Mouse (Mus musculus) ZHBTc4 (cell line): ENCODE measurements around the gene Cx3cr1.

ENCODE experiments used
- DNase-seq: peaks from one replicate; pipeline ENCODE4 v3.0.0-alpha.2; 2011; ENCODE audit warnings: low read depth, low spot score

Cx3cr1 gene

GRCm38 (mm10) chr9:119976704-119977556, 92.7 kb downstream of the Cx3cr1 start:
- DNase-seq = peak; percentile 64

GRCm38 (mm10) chr9:119975286-119975685, 94.4 kb downstream of the Cx3cr1 start:
- no peak for DNase-seq

DNA sequence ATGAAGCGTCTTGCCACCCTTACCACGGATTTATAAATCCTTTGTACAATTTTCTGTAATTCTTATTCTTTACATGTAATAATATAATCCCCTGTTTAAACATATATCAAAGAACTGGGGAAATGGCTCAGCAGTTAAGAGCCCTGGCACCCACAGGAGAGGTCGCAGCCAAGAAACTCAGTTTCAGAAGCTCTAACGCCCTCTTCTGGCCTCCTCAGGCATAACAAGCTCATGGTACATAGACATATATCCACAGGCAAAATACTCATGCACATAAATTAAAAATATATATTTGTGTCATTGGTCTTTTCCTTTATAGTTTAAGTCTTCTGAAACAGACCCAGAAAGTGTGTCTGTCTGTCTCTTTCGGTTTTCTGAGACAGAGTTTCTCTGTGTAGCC, 95.1 kb downstream of the Cx3cr1 start:
- peak; percentile 76 for DNase-seq

- peak; percentile 94 for DNase-seq
Measured at GRCm38 (mm10) chr9:119973869-119974520, 95.7 kb downstream of the Cx3cr1 start.

GRCm38 (mm10) chr9:119973281-119973680, 96.4 kb downstream of the Cx3cr1 start:
- DNase-seq = no peak

- DNase-seq = no peak
Measured at GRCm38 (mm10) chr9:119972582-119972981, 97.1 kb downstream of the Cx3cr1 start.

DNA sequence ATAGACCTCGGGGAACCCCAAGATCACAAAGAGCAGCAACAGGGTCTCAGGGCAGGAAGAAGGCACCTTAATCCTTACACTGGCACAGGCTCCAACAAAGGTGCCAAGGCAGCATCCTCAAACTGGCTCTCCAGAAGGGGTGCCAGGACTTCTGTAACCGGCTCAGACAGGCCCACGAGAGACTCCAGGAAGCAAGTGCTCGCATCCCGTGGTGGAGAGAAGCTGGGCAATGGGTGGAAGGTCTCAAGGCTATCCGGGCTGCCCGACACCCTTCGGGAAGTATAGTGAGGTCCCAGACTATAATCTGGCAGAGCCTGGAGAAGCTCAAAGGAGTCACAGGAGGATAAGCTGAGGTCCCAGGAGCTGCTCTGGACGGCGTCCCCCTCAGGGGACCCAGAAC, 97.5 kb downstream of the Cx3cr1 start:
- DNase-seq = no peak

- no peak for DNase-seq
Measured at GRCm38 (mm10) chr9:119970763-119971656, 98.7 kb downstream of the Cx3cr1 start.

DNA sequence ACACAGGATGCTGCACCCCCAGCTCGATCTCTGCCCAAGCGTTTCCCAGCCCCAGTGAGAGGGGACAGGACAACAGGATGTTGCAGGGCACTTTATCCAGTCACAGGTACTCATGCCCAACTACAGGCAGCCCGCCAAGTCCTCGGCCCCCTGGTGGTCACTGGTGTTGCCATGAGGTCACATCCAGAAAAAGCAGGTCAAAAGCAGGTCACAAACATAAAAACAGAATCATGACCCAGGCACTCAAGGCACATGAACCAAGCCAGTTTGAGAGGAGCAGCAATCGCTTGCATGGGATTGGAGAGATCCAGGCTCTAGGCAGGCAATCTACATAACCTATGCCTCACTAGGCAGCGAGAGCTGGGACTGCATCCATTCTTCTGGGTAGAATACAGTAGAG, 99.5 kb downstream of the Cx3cr1 start:
- peak; percentile 73 for DNase-seq

GRCm38 (mm10) chr9:119969811-119970210, 99.9 kb downstream of the Cx3cr1 start:
- no peak for DNase-seq

- DNase-seq = no peak
Measured at GRCm38 (mm10) chr9:119966221-119966910, 103.3 kb downstream of the Cx3cr1 start.

GRCm38 (mm10) chr9:119965186-119965585, 104.5 kb downstream of the Cx3cr1 start:
- DNase-seq = no peak

DNA sequence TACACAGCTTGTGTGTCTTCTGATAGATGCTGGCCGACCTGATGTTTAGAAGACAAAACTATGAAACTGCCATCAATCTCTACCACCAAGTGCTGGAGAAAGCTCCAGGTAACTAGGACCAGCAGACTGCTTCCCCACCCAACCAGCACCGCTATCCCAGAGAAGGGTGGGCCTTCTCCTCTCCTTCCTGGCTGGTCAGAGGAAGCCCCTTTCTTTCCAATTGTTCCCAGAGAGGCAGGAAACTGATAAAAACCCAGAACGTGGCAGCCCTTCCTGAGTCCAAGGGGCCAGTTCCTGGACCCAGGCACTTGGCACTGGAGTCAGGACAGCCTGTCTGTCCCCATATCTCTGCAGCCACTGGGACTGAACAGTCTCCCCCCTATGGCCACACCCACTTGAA, 105.5 kb downstream of the Cx3cr1 start:
- DNase-seq = no peak

DNA sequence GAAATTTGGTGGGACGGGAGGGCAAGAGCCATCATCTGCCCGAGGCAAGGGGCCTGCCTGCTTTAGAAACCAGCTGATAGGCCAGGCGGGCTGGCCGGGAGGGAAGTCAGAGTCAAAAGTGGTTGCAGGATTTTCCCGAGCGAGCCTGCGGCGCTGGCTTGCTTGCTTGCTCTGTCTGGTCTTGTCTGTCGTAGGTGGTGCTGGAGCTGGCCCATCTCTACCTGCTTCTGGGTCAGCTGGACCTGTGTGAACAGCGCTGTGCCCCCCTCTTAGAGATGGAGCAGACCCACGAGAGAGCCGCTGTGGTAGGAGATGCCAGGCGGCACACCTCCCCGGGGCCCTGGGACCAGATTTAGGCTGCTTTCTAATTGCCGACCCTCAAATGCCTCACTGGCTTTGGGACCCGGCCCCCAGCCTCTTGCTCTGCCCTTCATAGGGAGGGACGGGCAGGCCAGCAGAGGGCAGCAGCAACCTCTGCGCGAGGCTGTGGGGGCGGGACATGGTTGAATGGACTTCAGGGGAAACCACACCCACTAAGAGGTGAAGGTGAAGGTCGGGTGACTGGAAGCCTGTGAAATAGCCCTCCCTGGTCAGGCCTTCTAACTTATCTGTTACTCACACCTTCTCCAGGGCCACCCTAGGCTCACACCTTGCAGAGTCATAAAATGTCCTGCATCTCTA, 106.6 kb downstream of the Cx3cr1 start:
- peak; percentile 87 for DNase-seq

GRCm38 (mm10) chr9:119962216-119962615, 107.5 kb downstream of the Cx3cr1 start:
- peak; percentile 47 for DNase-seq

DNA sequence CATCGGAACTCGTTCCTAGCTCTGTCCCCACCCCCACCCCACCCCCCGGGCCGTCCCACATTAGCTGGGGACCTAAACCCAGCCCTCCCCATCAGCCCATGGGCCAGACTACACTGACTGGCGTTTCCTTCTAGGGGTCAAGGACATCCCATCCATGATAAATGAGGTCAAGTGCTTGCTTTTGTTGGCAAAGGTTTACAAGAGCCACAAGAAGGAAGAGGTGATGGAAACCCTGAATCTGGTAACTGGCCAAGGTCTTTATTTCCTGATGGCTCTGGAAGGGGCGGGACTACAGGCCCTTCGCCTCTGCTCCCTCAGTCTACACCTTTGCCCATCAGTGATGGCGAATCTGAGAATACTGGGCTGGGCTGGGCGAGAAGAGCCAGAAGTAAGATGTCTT, 110.8 kb downstream of the Cx3cr1 start:
- DNase-seq = peak; percentile 80

DNA sequence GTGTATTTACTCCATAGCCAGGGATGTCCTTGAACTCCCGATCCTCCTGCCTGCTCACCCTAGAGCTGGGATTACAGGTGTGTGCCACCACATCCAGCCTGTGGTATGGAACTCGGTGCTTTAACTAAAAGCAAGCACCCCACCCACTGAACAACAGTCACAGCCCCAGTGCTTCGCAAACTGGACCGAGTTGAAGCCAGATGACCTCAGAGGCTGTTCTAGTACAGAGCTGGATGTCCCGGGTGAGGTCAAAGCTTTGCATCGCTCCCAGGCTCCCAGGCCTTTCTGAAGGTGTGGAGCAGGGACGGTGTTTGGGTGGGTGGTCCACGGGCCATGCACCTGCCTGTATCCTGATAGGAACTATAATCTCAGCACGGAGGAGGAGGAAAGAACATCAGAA, 118.3 kb downstream of the Cx3cr1 start:
- DNase-seq = no peak

DNA sequence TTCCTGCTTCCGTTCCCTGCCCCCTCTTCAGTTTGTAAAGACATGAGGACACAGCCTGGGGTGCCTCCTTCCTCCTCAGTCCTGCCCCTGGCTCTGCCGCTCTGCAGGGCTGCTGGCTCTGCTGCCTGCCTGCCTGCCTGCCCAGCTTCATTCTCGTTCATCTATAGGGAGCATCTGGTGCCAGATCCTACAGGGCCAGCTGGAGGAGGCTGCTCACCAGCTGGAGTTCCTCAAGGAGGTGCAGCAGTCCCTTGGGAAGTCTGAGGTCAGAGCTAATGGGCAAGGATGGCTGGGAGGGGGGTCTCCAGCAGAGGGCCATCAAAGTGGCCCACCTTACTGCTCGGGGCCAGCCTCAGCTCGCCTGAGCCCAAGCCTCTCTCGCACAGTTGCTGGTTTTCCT, 119.2 kb downstream of the Cx3cr1 start:
- no peak for DNase-seq

DNA sequence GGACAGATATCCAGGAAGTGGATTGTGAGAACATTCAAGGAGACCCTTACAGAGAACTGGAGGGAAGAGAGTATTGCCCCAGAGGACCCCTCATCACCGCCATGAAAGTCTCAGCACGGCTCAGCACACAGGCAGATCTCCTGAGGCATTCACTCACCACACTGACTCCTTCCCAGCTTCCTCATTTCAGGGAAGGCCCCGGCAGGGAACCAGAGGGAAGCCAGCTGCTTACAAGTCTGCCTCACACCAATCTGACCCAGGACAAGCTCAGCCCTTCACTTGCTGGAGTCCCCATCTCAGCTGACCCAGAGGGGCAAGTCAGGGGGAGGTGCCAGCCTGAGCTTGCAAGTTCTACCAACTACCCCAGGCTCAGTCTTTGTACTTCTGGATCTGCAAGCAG, 120.9 kb downstream of the Cx3cr1 start:
- DNase-seq = no peak

GRCm38 (mm10) chr9:119945173-119945900, 124.3 kb downstream of the Cx3cr1 start:
- DNase-seq = peak; percentile 83
